Mouse (Mus musculus) heart, adult 2 months (tissue): ENCODE data around the gene Rnf41.

Experiments
- CTCF ChIP-seq: fragments of 200-600 bp; IDR thresholded peaks from 2 replicates; pipeline ENCODE4 v1.8.1; 2022; ENCODE audit warnings: antibody characterized with exemption, mild to moderate bottlenecking, moderate library complexity
- EP300 ChIP-seq: fragments of 200-500 bp; IDR thresholded peaks from 2 replicates; pipeline ENCODE4 v1.6.1; 2011; ENCODE audit warnings: low read depth, low read length, control low read depth; ENCODE audit not compliant: insufficient read depth
- POLR2A ChIP-seq: fragments of 200-500 bp; IDR thresholded peaks from 2 replicates; pipeline ENCODE4 v1.6.1; 2011; ENCODE audit warnings: mild to moderate bottlenecking, low read depth, low read length, control low read depth; ENCODE audit not compliant: insufficient read depth

DNA sequence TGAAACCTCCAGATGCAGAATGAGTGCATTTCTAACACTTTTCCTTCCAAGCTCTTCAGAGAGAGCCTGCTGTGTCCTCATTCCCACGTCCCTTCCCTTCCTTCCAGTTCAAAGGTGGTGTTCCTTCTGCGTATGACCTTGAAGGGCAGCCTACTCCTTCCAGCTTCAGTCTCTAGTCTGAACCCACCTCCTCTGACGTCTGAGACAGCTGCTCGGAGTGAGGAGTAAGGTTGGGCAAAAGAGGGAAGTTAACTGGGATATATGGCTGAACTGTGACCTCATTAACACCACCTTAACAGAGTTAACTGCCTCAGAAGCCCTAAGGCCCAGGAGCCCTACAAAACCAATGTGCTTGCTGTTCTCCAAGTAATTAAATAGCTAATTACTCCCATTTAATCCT is 40.9 kb upstream of the Rnf41 start:
- TF ChIP-seq CTCF = no peak
- no peak for TF ChIP-seq POLR2A
- no peak for TF ChIP-seq EP300
